Mouse (Mus musculus) heart, embryonic 13.5 days (tissue): ENCODE data around the gene Nap1l4. TPM values are rescaled to one million over a fixed set of nuclear protein-coding genes. Genes with fewer than 3 reads are reported as not detected.

Experiments used
- ATAC-seq: fragments of 200-750 bp; cut with Nextera tagmentation; 2 replicates; pipeline ENCODE4 v1.8.0; 2017; ENCODE audit warnings: moderate TSS enrichment; ENCODE audit not compliant: insufficient number of reproducible peaks, low FRiP score, low TSS enrichment; ENCODE audit errors: extremely low read depth
- H3K27ac ChIP-seq: fragments of 300-500 bp; sonication (generic); replicated peaks from 2 replicates; pipeline ENCODE4 v1.5.1; 2015; ENCODE audit warnings: moderate library complexity, mild to moderate bottlenecking, inconsistent platforms
- H3K27me3 ChIP-seq: fragments of 300-500 bp; sonication (generic); replicated peaks from 2 replicates; pipeline ENCODE4 v1.6.1; 2015; ENCODE audit warnings: mild to moderate bottlenecking, inconsistent platforms
- H3K36me3 ChIP-seq: fragments of 300-500 bp; sonication (generic); 2 replicates; pipeline ENCODE4 v1.6.1; 2015; ENCODE audit warnings: mild to moderate bottlenecking, inconsistent platforms
- H3K4me1 ChIP-seq: fragments of 300-500 bp; sonication (generic); 2 replicates; pipeline ENCODE4 v1.6.1; 2015; ENCODE audit warnings: inconsistent platforms
- H3K4me2 ChIP-seq: fragments of 300-500 bp; sonication (generic); 2 replicates; pipeline ENCODE4 v1.6.1; 2015; ENCODE audit warnings: inconsistent platforms, mild to moderate bottlenecking, moderate library complexity
- H3K4me3 ChIP-seq: fragments of 300-500 bp; sonication (generic); 2 replicates; pipeline ENCODE4 v1.5.1; 2015; ENCODE audit warnings: moderate library complexity, mild to moderate bottlenecking, inconsistent platforms
- H3K9ac ChIP-seq: fragments of 300-500 bp; sonication (generic); 2 replicates; pipeline ENCODE4 v1.6.1; 2015; ENCODE audit warnings: inconsistent platforms, mild to moderate bottlenecking, moderate library complexity
- H3K9me3 ChIP-seq: fragments of 300-500 bp; sonication (generic); 2 replicates; pipeline ENCODE4 v1.6.1; 2016; ENCODE audit warnings: inconsistent platforms
- WGBS: fragments of 180-500 bp; shearing (Covaris S2); methylation state at CpG from one replicate; pipeline ENCODE4 v1.1.7; 2015; ENCODE audit warnings: mixed read lengths; 5-methylcytosine and 5-hydroxymethylcytosine counted together
- polyA plus RNA-seq: library from polyadenylated mRNA; unstranded; fragments of >200 nt; fragmentation: Nextera tagmentation; extraction: Ambion mirVana; gene quantifications from 2 replicates; pipeline ENCODE4 v1.2.1, GENCODE M21; 2015

The Nap1l4 gene
- 217 and 223 TPM in 2 replicates for polyA plus RNA-seq

DNA sequence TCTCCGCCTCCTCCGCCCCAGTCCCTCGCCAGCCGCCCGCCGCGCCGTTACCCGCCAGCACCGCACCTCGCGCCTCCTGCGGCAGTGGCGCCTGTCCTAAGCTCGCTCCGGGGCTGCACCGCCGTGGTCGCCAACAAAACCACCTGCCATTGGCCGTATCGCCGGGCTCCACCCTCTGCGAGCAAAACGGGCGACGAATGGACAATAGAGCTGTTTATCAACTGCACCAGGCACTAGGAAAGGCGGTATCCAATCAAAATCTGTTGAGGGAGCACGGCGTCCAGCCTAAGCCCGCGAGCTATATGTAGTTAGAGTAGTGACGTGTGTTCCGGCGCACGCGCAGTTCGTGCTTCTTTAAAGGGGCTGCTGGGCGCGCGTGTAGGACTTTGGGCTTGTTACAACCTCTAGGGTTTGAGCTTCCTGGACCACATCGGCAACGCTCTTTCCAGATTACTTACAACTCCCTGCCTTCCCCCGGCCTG lies at the start of gene Nap1l4:
TSS of gene Nap1l4 (minus strand) at position 131 of the 482 bp plus-strand sequence.
- peak within 1 kb of the TSS; percentile 94 for H3K27ac ChIP-seq
- H3K9ac ChIP-seq = peak within 1 kb of the TSS; percentile 93
- WGBS = under 1% methylated on average over 43 of the region's 43 CpGs
- H3K4me3 ChIP-seq = peak within 1 kb of the TSS; percentile 80
- no peaks in the 10 kb centered on the region for H3K9me3 ChIP-seq
- peaks cover 38% of the 10 kb centered on the region for H3K4me1 ChIP-seq
- peak; percentile 100 for ATAC-seq
- no peaks in the 10 kb centered on the region for H3K27me3 ChIP-seq
- peaks cover 17% of the 10 kb centered on the region for H3K36me3 ChIP-seq
- peak within 1 kb of the TSS; percentile 90 for H3K4me2 ChIP-seq

DNA sequence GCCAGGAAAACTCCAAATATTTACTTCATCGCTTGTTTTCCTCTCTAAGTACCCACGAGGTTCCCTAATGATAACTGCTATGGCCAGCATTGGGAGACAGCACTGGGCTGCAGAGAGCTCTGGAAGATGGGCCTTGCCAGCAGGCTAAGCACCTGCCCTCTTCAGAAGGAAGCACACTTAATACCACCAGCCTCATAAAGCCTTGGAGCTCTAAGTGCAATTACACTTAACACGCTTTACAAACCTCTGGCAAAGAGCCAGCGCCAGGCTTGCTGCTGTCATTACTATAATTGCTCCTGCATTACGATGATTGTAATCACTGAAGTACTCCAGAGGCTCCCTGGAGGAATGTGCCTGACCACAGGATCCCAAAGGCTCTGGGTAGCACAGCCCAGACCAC lies 46.0 kb upstream of the Nap1l4 start:
- no peaks in the 10 kb centered on the region for H3K27me3 ChIP-seq
- no peak overlapping the region for H3K27ac ChIP-seq
- 60% methylated on average over 5 of the region's 5 CpGs for WGBS
- H3K9ac ChIP-seq = no peak overlapping the region
- H3K4me1 ChIP-seq = peaks cover 29% of the 10 kb centered on the region
- no peak for ATAC-seq
- no peak overlapping the region for H3K4me2 ChIP-seq
- no peaks in the 10 kb centered on the region for H3K9me3 ChIP-seq
- no peak overlapping the region for H3K4me3 ChIP-seq
- peaks cover 44% of the 10 kb centered on the region for H3K36me3 ChIP-seq

- ATAC-seq = no peak
- H3K36me3 ChIP-seq = peaks cover 65% of the 10 kb centered on the region
Observed at GRCm38 (mm10) chr7:143592255-143592654, 43.3 kb upstream of the Nap1l4 start.

DNA sequence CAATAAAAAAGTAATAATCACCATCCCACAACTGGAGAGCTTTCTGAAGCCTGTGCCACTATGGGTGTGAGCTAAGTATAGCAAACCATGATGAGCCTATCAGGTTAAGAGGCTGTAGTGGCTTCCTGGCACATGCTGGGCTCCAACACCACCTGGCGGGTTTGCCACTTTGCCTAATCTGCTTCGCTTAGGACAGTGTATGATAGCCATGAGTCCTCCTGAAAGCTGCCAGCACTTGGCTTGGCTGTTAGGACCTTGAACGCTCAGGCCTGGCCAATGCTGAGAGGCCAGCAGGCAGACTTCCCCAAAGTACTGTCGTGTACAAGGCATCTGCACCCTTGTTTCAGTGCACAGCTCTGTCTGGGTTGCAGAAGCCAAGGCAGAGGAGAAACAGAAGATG lies 39.1 kb upstream of the Nap1l4 start:
- H3K9ac ChIP-seq = no peak overlapping the region
- no peak overlapping the region for H3K4me3 ChIP-seq
- H3K36me3 ChIP-seq = peaks cover 90% of the 10 kb centered on the region
- H3K4me2 ChIP-seq = no peak overlapping the region
- H3K4me1 ChIP-seq = no peaks in the 10 kb centered on the region
- no peaks in the 10 kb centered on the region for H3K27me3 ChIP-seq
- no peak for ATAC-seq
- H3K27ac ChIP-seq = no peak overlapping the region
- WGBS = 85% methylated on average over 4 of the region's 4 CpGs
- H3K9me3 ChIP-seq = no peaks in the 10 kb centered on the region

More at GRCm38 (mm10) chr7:143592255-143592654, 43.3 kb upstream of the Nap1l4 start:
- Histone ChIP-seq H3K4me3 (no peak overlapping the region), H3K4me1 (peaks cover 16% of the 10 kb centered on the region), H3K9ac (no peak overlapping the region), H3K4me2 (no peak overlapping the region), H3K9me3 (no peaks in the 10 kb centered on the region), H3K27me3 (no peaks in the 10 kb centered on the region), H3K27ac (no peak overlapping the region)
- WGBS = 92% methylated on average over 10 of the region's 10 CpGs

DNA sequence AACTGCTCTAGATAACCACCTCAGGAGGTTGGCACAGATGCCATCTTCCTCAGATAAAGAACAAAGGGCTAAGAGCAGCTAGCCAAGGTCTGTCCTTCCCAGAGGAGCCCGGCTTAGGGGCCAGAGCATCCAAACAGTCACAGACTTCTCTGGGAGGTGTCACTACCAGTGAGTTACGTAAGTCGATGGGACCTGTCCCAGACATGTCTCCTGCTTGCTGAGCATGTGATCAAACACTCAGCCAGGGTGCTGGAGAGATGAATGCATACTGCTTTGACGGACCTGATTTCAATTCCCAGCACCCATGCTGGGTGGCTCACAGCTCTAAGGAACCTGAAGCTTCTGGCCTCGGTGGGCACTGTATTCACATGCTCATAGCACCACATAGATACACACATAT lies 38.7 kb upstream of the Nap1l4 start:
- Histone ChIP-seq H3K4me1 (no peaks in the 10 kb centered on the region), H3K36me3 (peaks cover 90% of the 10 kb centered on the region), H3K9me3 (no peaks in the 10 kb centered on the region), H3K4me3 (no peak overlapping the region), H3K27ac (no peak overlapping the region), H3K9ac (no peak overlapping the region), H3K27me3 (no peaks in the 10 kb centered on the region), H3K4me2 (no peak overlapping the region)
- 81% methylated on average over 5 of the region's 5 CpGs for WGBS
- no peak for ATAC-seq

DNA sequence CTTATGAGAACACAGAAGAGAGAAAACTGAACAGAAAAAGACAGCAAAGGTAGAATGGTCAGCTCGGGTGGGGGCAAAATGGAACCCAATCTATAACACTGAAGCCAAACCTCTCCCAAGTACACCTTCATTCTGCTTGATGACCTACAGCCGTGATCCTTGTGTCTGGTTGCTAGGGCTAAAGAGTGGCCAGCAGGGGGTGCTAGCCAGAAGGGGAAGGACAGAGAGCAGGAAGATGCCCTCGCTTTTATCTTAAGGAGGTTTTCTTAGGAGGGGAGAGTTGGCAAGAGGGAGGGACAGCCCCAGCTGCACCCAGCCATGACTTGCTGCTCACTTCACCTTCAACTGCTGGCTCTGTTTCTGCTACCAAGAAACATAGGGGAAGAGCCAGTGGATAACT lies 35.0 kb upstream of the Nap1l4 start:
- H3K4me2 ChIP-seq = no peak overlapping the region
- no peak overlapping the region for H3K9ac ChIP-seq
- H3K27me3 ChIP-seq = no peaks in the 10 kb centered on the region
- ATAC-seq = no peak
- no peak overlapping the region for H3K4me3 ChIP-seq
- no peak overlapping the region for H3K27ac ChIP-seq
- 25% methylated on average over 3 of the region's 3 CpGs for WGBS
- peaks cover 94% of the 10 kb centered on the region for H3K36me3 ChIP-seq
- H3K9me3 ChIP-seq = no peaks in the 10 kb centered on the region
- H3K4me1 ChIP-seq = no peaks in the 10 kb centered on the region

GRCm38 (mm10) chr7:143583025-143583424 lies 34.1 kb upstream of the Nap1l4 start:
- no peak for ATAC-seq
- Histone ChIP-seq H3K27ac (no peak overlapping the region), H3K36me3 (peaks cover 94% of the 10 kb centered on the region), H3K9me3 (no peaks in the 10 kb centered on the region), H3K4me2 (no peak overlapping the region), H3K27me3 (no peaks in the 10 kb centered on the region), H3K4me1 (0 out of 2 replicates have a peak, but pooled peaks cover under 1% of the 10 kb centered on the region), H3K9ac (no peak overlapping the region), H3K4me3 (no peak overlapping the region)
- 84% methylated on average over 5 of the region's 5 CpGs for WGBS

DNA sequence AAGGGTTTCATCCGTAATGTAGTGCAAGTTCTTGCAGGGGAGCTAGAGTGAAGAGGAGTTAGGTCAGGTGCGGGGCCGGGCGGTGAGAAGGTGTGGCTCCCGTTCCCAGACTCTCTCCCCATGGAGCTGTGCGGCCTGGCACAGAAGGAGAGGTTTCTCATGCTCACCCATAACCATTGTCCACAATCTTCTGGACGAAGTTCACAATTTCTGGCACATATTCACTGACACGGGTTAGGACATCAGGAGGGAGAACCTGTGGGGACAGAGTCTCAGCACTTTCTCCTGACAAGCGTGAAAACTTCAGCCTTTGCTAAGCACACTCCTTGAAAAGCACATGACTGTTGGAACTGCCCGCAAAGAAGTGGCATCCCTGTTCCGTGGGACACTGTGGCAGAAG lies 26.8 kb upstream of the Nap1l4 start:
- H3K9me3 ChIP-seq = no peaks in the 10 kb centered on the region
- peaks cover 14% of the 10 kb centered on the region; the same call in 1 of the 2 replicates for H3K4me1 ChIP-seq
- no peaks in the 10 kb centered on the region for H3K27me3 ChIP-seq
- WGBS = 93% methylated on average over 11 of the region's 11 CpGs
- no peak overlapping the region for H3K4me3 ChIP-seq
- H3K36me3 ChIP-seq = peaks cover 97% of the 10 kb centered on the region
- no peak for ATAC-seq
- H3K4me2 ChIP-seq = no peak overlapping the region
- H3K27ac ChIP-seq = no peak overlapping the region
- H3K9ac ChIP-seq = no peak overlapping the region

GRCm38 (mm10) chr7:143565648-143566039 lies 16.7 kb upstream of the Nap1l4 start:
- WGBS = 28% methylated on average over 3 of the region's 3 CpGs
- H3K4me3 ChIP-seq = no peak overlapping the region
- H3K9me3 ChIP-seq = no peaks in the 10 kb centered on the region
- H3K4me2 ChIP-seq = no peak overlapping the region
- H3K9ac ChIP-seq = no peak overlapping the region
- H3K27ac ChIP-seq = 0 out of 2 replicates have a peak overlapping the region, but pooled peaks have one; percentile 21
- H3K27me3 ChIP-seq = no peaks in the 10 kb centered on the region
- H3K4me1 ChIP-seq = peaks cover 19% of the 10 kb centered on the region
- 0 out of 2 replicates have a peak, but pooled peaks have one; percentile 25 for ATAC-seq
- H3K36me3 ChIP-seq = peaks cover 99% of the 10 kb centered on the region

GRCm38 (mm10) chr7:143565015-143565647 lies 16.2 kb upstream of the Nap1l4 start:
- Histone ChIP-seq H3K9me3 (no peaks in the 10 kb centered on the region), H3K4me3 (no peak overlapping the region), H3K27ac (no peak overlapping the region), H3K9ac (no peak overlapping the region), H3K4me1 (peaks cover 19% of the 10 kb centered on the region), H3K36me3 (peaks cover 99% of the 10 kb centered on the region), H3K27me3 (no peaks in the 10 kb centered on the region), H3K4me2 (no peak overlapping the region)
- WGBS = 88% methylated on average over 6 of the region's 6 CpGs
- ATAC-seq = no peak

- H3K4me3 ChIP-seq = no peak overlapping the region
- H3K36me3 ChIP-seq = peaks cover 99% of the 10 kb centered on the region
- H3K9me3 ChIP-seq = no peaks in the 10 kb centered on the region
- no peaks in the 10 kb centered on the region for H3K27me3 ChIP-seq
- H3K4me1 ChIP-seq = peaks cover 19% of the 10 kb centered on the region
- H3K27ac ChIP-seq = no peak overlapping the region
- H3K4me2 ChIP-seq = no peak overlapping the region
- WGBS = 69% methylated on average over 5 of the region's 5 CpGs
- no peak for ATAC-seq
- H3K9ac ChIP-seq = no peak overlapping the region
Observed at GRCm38 (mm10) chr7:143563787-143564186, 14.9 kb upstream of the Nap1l4 start.

- no peaks in the 10 kb centered on the region for H3K27me3 ChIP-seq
- peaks cover 86% of the 10 kb centered on the region for H3K36me3 ChIP-seq
- H3K4me2 ChIP-seq = no peak overlapping the region
- 86% methylated on average over 7 of the region's 7 CpGs for WGBS
- H3K9me3 ChIP-seq = no peaks in the 10 kb centered on the region
- H3K4me3 ChIP-seq = no peak overlapping the region
- H3K4me1 ChIP-seq = no peaks in the 10 kb centered on the region
- H3K9ac ChIP-seq = no peak overlapping the region
- H3K27ac ChIP-seq = no peak overlapping the region
- no peak for ATAC-seq
Observed at GRCm38 (mm10) chr7:143557616-143558015, 8.7 kb upstream of the Nap1l4 start.
